Mouse (Mus musculus) adrenal gland, postnatal 36 days (tissue): ENCODE measurements at regions not wholly inside any gene's neighbourhood (a gene's known extent, or its start where the extent isn't known, plus 50 kb on each side); places are given as distances from the start of the nearest gene placed in this dataset. TPM values are rescaled to one million over a fixed set of nuclear protein-coding genes. Genes with fewer than 3 reads are reported as not detected.
"Not testable (repeated sequence)": the region's sequence is repeated elsewhere in the genome, so short reads cannot be mapped to it uniquely, and the experiment has no call there.

Source experiments
- DNase-seq, 2 experiments: peaks; one replicate each; pipeline ENCODE4 v3.0.0; 2021; ENCODE audit warnings: mixed read lengths in 1 of 2
- microRNA-seq: library from miRNA; unstranded; fragments of <30 nt; microRNA quantifications from one replicate; pipeline ENCODE4 v1.2.0, GENCODE M21; 2021

DNA sequence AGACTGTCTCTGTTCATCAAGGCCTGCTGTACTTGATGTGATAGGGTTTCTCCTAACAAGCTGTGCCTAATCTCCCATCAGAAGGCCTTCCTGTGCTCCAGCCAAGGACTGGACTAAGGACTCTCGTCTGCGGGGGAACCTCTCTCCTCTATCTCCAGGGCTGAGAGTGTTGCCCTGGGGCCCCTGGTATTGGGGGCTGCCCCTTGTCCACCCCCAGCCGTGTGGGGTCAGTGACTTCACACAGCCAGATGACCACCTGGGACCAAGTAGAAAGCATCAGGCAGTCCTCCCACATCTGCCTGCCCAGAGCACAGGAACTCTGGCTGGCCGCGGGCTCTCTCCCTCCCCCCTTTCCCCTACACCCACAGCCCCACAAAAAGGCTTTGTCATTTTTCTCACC, 651.5 kb upstream of the Kif2b start:
- DNase-seq: no peak

DNA sequence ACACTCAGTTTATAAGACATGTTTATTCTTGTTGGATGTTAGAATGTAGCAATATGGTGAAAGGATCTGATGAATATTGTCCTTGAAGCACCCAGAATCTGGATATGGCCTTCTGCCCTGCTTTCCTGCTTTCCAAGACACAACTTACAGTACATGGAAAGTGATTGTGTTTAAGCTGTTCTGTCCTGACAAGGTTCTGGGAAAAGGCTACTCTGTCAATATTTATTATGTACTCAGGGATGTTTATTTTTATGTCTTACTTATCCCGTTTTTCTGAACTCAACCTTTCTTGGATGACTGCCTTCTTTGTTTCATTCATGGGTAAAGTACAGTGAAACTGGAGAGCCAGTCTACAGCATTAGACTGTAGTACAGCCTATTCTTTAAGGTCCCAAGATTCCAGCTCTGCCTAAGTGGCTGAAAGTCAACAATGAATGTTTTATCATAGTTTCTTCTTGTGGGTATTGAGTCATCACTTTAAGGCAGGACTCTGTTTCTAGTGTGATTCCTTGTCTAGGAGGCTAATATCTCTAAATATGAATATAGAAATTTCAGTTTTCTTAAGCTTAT, 631.7 kb upstream of the Kif2b start:
- no peak for DNase-seq

GRCm38 (mm10) chr11:92178393-92178792, 601.0 kb upstream of the Kif2b start:
- DNase-seq: not testable (repeated sequence)

DNA sequence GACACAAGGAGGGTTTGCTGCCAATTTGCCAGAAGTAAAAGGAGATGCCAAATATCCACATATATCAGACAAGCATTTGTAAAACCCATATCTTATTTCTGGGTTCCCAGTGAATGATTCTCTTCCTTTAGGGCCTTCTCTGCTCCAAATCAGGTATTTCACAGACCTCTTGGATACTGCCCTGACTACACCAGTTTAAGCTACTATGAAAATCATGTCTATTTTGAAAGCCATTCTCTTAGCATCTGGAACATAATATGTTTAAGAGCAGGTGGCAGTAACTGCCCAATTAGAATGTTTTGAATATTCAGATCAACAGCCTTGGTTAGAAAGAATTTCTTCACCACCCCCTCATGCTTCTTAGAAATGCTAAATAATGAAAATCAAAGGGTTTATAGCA, 575.8 kb upstream of the Kif2b start:
- no peak for DNase-seq

DNA sequence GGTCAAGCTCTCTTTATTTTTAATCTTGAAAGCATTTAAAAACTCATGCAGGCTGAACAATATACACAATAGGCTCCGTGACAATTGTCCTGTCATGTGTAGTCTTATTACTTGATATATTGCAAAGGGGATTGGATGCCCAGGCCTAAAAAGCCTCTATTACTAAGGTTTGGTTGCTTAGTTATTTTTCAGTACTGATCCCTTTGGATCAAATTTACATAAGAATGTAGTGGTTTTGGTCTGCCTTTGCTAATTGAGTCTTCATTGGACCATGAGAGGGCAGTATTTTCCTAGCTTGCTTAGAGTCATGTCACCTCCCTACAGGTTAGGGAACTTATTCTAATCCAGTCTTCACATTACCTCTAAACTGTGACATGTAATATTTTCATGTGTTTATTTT, 558.3 kb upstream of the Kif2b start:
- no peak for DNase-seq

DNA sequence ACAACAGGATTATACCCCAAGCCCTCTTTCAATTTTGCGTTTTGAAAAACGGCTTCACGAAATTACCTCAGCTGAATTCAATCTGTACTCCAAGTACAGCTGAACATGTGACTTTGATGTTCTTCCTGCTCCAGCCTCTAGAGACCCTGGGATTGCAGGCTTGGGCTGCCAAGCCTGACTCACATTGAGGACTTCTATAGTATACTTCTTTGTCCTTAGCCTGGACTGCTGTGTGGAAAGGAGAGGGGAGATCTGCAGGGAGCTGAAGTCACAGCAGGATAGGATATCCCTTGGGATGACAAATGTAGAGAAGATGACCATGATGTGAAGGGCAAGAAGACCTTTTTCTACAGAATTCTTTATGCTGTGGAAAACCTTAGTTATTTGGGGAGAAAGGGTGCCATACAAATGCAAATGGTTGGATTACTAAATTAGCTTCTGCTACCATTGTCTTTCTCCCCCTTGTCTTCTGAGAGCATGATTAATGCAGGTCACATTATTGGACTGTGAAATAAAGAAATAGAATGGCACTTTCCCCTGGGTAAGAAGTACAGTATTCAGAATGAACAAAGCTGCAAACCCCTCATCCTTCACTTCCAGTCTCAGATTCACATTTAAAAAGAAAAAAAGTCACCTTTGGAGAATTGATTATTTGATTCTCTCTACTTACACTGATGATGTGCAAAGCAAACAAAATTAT, 557.7 kb upstream of the Kif2b start:
- DNase-seq: no peak

DNA sequence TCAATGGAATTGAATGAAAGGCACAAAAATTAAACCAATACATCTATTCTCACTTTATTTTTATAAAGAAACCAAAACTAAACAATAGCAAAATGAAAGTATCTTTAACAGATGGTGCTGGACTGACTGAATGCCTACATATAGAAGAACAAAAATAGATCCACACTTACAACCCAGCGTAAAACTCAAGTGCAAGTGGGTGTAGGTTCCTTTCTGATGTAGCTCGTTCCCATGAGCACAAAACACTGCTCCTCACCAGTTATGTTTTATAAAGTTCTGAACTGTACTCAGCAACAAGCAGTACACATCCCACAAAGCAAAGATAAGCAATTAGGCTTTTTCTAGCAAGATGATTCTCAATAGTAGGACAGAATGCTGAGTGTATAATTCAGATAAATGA, 507.4 kb upstream of the Kif2b start:
- no peak for DNase-seq

DNA sequence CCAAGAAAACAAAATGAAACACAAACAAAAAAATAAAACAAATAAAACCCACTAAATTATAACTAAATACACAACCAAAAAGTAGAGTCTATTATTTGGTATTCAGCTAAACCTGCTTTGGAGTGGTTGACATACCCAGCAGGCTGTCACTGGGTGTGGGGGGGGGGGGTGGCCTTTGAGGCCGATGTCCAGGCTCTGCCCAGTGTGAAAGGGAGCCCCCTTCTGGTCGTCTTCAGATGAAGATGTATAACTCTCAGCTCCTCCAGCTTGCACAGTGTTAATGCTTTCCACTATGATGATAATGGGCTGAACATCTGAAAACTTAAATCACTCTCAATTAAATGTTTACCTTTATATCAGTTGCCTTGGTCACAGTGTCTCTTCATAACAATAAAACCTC, 464.3 kb upstream of the Kif2b start:
- peak; percentile 14 to 40 for DNase-seq

DNA sequence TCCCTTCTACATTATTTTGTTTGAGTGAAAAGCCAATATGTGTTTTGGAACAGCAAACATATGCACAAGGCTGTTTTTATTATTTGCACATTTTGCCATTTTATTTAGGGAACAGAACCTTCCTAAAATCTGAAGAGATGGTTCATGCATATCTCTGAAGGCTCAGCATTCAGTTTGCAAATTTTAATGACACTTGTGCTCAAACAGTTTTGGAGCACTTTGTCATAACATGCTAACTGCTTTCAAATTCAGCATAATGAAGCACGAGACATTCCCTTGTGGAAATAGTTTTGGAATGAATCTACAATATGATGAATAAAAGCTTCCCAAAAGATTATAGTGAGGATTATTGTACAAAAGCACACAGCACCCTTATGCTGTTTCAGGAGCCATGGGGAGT, 462.8 kb upstream of the Kif2b start:
- DNase-seq: no peak

GRCm38 (mm10) chr11:92018419-92018818, 441.1 kb upstream of the Kif2b start:
- no peak for DNase-seq

DNA sequence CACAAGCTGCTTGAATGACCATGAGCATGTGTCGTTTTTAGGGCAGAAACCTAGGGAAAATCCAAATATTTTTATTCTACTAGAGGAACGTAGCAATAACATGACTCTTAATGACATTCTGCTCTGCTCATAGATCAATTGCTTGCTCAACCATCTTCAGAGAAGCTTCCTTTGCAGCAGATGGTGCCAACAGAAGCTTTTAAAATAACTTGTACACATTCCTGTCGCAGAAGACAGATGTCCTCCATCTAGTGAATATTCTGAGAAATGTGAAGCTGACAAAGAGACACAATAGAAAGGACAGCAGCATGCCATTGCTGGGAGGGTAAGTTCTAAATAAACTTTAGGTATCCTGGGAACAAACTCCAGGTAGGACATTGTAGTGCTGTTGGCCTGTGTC, 433.9 kb upstream of the Kif2b start:
- DNase-seq: no peak

- DNase-seq: no peak
Observed at GRCm38 (mm10) chr11:91995524-91995923, 418.2 kb upstream of the Kif2b start.

GRCm38 (mm10) chr11:91969531-91969930, 392.2 kb upstream of the Kif2b start:
- DNase-seq: no peak

- no peak for DNase-seq
Observed at GRCm38 (mm10) chr11:91944336-91944735, 367.0 kb upstream of the Kif2b start.

Small RNAs in the stretch of these regions (microRNA-seq; reads per million reads assigned to microRNA genes)
- gene Gm22702: not detected
